Mouse (Mus musculus) MEL (cell line): ENCODE results near the gene Trpm1. TPM values are rescaled to one million over a fixed set of nuclear protein-coding genes. Genes with fewer than 3 reads are reported as not detected.

Source experiments
- DNase-seq: peaks from one replicate; pipeline ENCODE4 v3.0.0; 2011; ENCODE audit warnings: low read depth, low spot score
- H3K27ac ChIP-seq: 2 replicates; pipeline ENCODE4 v1.5.1; 2012; ENCODE audit warnings: low read depth, mild to moderate bottlenecking, control low read depth, low read length, moderate library complexity; ENCODE audit not compliant: control insufficient read depth
- H3K27me3 ChIP-seq, 2 experiments: fragments of 150-350 bp in 1 of 2; sonication (generic) in 1 of 2; 2 replicates each; pipeline ENCODE4 v1.6.1; 2012; ENCODE audit warnings: low read length in 2 of 2, mild to moderate bottlenecking in 2 of 2, improper control_type of control experiment in 1 of 2, moderate library complexity in 1 of 2; ENCODE audit not compliant: insufficient read depth in 2 of 2, control insufficient read depth in 1 of 2
- H3K36me3 ChIP-seq, 2 experiments: 2 replicates each; pipeline ENCODE4 v1.6.1; 2012 to 2014; ENCODE audit warnings: low read length in 2 of 2, improper control_type of control experiment in 1 of 2, inconsistent platforms in 1 of 2, mild to moderate bottlenecking in 1 of 2; ENCODE audit not compliant: insufficient read depth in 2 of 2, control insufficient read depth in 1 of 2
- H3K4me1 ChIP-seq, 2 experiments: fragments of 150-350 bp in 1 of 2; sonication (generic) in 1 of 2; 2 replicates each; pipeline ENCODE4 v1.6.1; 2012; ENCODE audit warnings: low read length in 2 of 2, improper control_type of control experiment in 1 of 2, mild to moderate bottlenecking in 1 of 2; ENCODE audit not compliant: insufficient read depth in 2 of 2, control insufficient read depth in 1 of 2
- H3K4me3 ChIP-seq, 2 experiments: fragments of 150-350 bp in 1 of 2; sonication (generic) in 1 of 2; 2 replicates each; pipeline ENCODE4 v1.5.1; 2012; ENCODE audit warnings: low read depth in 2 of 2, low read length in 2 of 2, mild to moderate bottlenecking in 2 of 2, moderate library complexity in 2 of 2, control low read depth in 1 of 2, improper control_type of control experiment in 1 of 2; ENCODE audit not compliant: control insufficient read depth in 1 of 2, insufficient read depth in 1 of 2
- H3K79me2 ChIP-seq: 2 replicates; pipeline ENCODE4 v1.6.1; 2012; ENCODE audit warnings: mild to moderate bottlenecking, low read length, moderate library complexity; ENCODE audit not compliant: control insufficient read depth, poor library complexity, insufficient read depth
- H3K9ac ChIP-seq: 2 replicates; pipeline ENCODE4 v1.6.1; 2012; ENCODE audit warnings: low read depth, mild to moderate bottlenecking, control low read depth, low read length, moderate library complexity; ENCODE audit not compliant: control insufficient read depth, poor library complexity, severe bottlenecking
- H3K9me3 ChIP-seq: fragments of 150-350 bp; sonication (generic); replicated peaks from 2 replicates; pipeline ENCODE4 v1.6.1; 2012; ENCODE audit warnings: mild to moderate bottlenecking, low read length, improper control_type of control experiment, moderate library complexity; ENCODE audit not compliant: insufficient read depth
- CTCF ChIP-seq, 3 experiments: IDR thresholded peaks in 2 of 3; conservative IDR thresholded peaks in 1 of 3; 2 replicates each; pipeline ENCODE4 v1.5.1; 2011 to 2012; ENCODE audit warnings: low read length in 3 of 3, low read depth in 2 of 3, mild to moderate bottlenecking in 2 of 3, improper control_type of control experiment in 1 of 3, inconsistent platforms in 1 of 3, mixed read lengths in 1 of 3, moderate library complexity in 1 of 3; ENCODE audit not compliant: control insufficient read depth in 1 of 3, insufficient read depth in 1 of 3, poor library complexity in 1 of 3, severe bottlenecking in 1 of 3
- ELF1 ChIP-seq: IDR thresholded peaks from 2 replicates; pipeline ENCODE4 v1.6.1; 2014; ENCODE audit warnings: low read depth, mild to moderate bottlenecking, inconsistent platforms, low read length, improper control_type of control experiment, moderate library complexity
- ETS1 ChIP-seq: IDR thresholded peaks from 2 replicates; pipeline ENCODE4 v1.6.1; 2012; ENCODE audit warnings: low read depth, mild to moderate bottlenecking, inconsistent platforms, low read length, improper control_type of control experiment, moderate library complexity
- GABPA ChIP-seq: IDR thresholded peaks from 2 replicates; pipeline ENCODE4 v1.6.1; 2012; ENCODE audit warnings: low read depth, mild to moderate bottlenecking, inconsistent platforms, low read length, improper control_type of control experiment, moderate library complexity
- HCFC1 ChIP-seq: IDR thresholded peaks from 2 replicates; pipeline ENCODE4 v1.6.1; 2012; ENCODE audit warnings: low read depth, mild to moderate bottlenecking, inconsistent platforms, low read length, improper control_type of control experiment, moderate library complexity
- JUND ChIP-seq: IDR thresholded peaks from 2 replicates; pipeline ENCODE4 v1.6.1; 2011; ENCODE audit warnings: low read depth, mild to moderate bottlenecking, improper control_type of control experiment, low read length
- KAT2A ChIP-seq: conservative IDR thresholded peaks from 2 replicates; pipeline ENCODE4 v1.6.1; 2012; ENCODE audit warnings: low read depth, low read length, improper control_type of control experiment, inconsistent platforms
- MAFK ChIP-seq: IDR thresholded peaks from 2 replicates; pipeline ENCODE4 v1.6.1; 2011; ENCODE audit warnings: low read depth, mild to moderate bottlenecking, low read length, improper control_type of control experiment, borderline replicate concordance
- MAX ChIP-seq: IDR thresholded peaks from 2 replicates; pipeline ENCODE4 v1.6.1; 2011; ENCODE audit warnings: low read length, improper control_type of control experiment
- MAZ ChIP-seq: IDR thresholded peaks from 2 replicates; pipeline ENCODE4 v1.6.1; 2012; ENCODE audit warnings: low read depth, mild to moderate bottlenecking, inconsistent platforms, low read length, improper control_type of control experiment
- MEF2A ChIP-seq: IDR thresholded peaks from 2 replicates; pipeline ENCODE4 v1.6.1; 2014; ENCODE audit warnings: low read depth, mild to moderate bottlenecking, inconsistent platforms, low read length, improper control_type of control experiment; ENCODE audit not compliant: poor library complexity, insufficient replicate concordance, severe bottlenecking; ENCODE audit errors: extremely low read depth
- MXI1 ChIP-seq: IDR thresholded peaks from 2 replicates; pipeline ENCODE4 v1.6.1; 2011; ENCODE audit warnings: mild to moderate bottlenecking, low read depth, low read length, improper control_type of control experiment
- MYB ChIP-seq: IDR thresholded peaks from 2 replicates; pipeline ENCODE4 v1.6.1; 2011; ENCODE audit warnings: mild to moderate bottlenecking, low read depth, low read length, improper control_type of control experiment
- MYC ChIP-seq: IDR thresholded peaks from 2 replicates; pipeline ENCODE4 v1.6.1; 2011; ENCODE audit warnings: low read depth, mild to moderate bottlenecking, low read length, improper control_type of control experiment, moderate library complexity
- NELFE ChIP-seq: IDR thresholded peaks from 2 replicates; pipeline ENCODE4 v1.6.1; 2011; ENCODE audit warnings: low read depth, low read length, improper control_type of control experiment
- NRF1 ChIP-seq: IDR thresholded peaks from 2 replicates; pipeline ENCODE4 v1.6.1; 2014; ENCODE audit warnings: low read depth, mild to moderate bottlenecking, inconsistent platforms, low read length, improper control_type of control experiment, moderate library complexity; ENCODE audit not compliant: poor library complexity, insufficient read depth, severe bottlenecking
- RAD21 ChIP-seq: IDR thresholded peaks from 2 replicates; pipeline ENCODE4 v1.6.1; 2011; ENCODE audit warnings: mild to moderate bottlenecking, low read depth, low read length, improper control_type of control experiment
- SIN3A ChIP-seq: IDR thresholded peaks from 2 replicates; pipeline ENCODE4 v1.6.1; 2012; ENCODE audit warnings: low read length, improper control_type of control experiment, inconsistent platforms
- TAL1 ChIP-seq: IDR thresholded peaks from 2 replicates; pipeline ENCODE4 v1.6.1; 2012; ENCODE audit warnings: mild to moderate bottlenecking, inconsistent platforms, low read length, moderate library complexity, mixed read lengths
- TBP ChIP-seq: IDR thresholded peaks from 2 replicates; pipeline ENCODE4 v1.8.0; 2011; ENCODE audit warnings: low read depth, low read length, improper control_type of control experiment
- TCF12 ChIP-seq: IDR thresholded peaks from 2 replicates; pipeline ENCODE4 v1.6.1; 2014; ENCODE audit warnings: low read depth, mild to moderate bottlenecking, inconsistent platforms, low read length, improper control_type of control experiment, moderate library complexity
- USF1 ChIP-seq: IDR thresholded peaks from 2 replicates; pipeline ENCODE4 v1.6.1; 2014; ENCODE audit warnings: low read depth, mild to moderate bottlenecking, inconsistent platforms, low read length, improper control_type of control experiment, moderate library complexity
- USF2 ChIP-seq, 2 experiments: IDR thresholded peaks; 2 replicates each; pipeline ENCODE4 v1.6.1; 2011 to 2012; ENCODE audit warnings: improper control_type of control experiment in 2 of 2, low read length in 2 of 2, borderline replicate concordance in 1 of 2, inconsistent platforms in 1 of 2, low read depth in 1 of 2, mild to moderate bottlenecking in 1 of 2; ENCODE audit not compliant: insufficient read depth in 1 of 2
- ZC3H11A ChIP-seq: IDR thresholded peaks from 2 replicates; pipeline ENCODE4 v1.6.1; 2012; ENCODE audit warnings: low read depth, mild to moderate bottlenecking, inconsistent platforms, low read length, improper control_type of control experiment
- polyA plus RNA-seq, 2 experiments: library from polyadenylated mRNA; stranded (reverse) in 1 of 2; unstranded in 1 of 2; fragments of >175 nt in 1 of 2; fragments of >200 nt in 1 of 2; gene quantifications; 2 replicates each; pipeline versions ENCODE4 v1.2.1 to v1.2.4; 2012; ENCODE audit warnings: low replicate concordance in 2 of 2, low read depth in 1 of 2; ENCODE audit not compliant: insufficient read length in 2 of 2, insufficient read depth in 1 of 2, missing spikeins in 1 of 2
- total RNA-seq: library from RNA; depleted of rRNA; stranded (reverse); fragments of 300-350 nt; gene quantifications from 2 replicates; pipeline ENCODE4 v1.2.3, GENCODE M21; 2012

Gene Trpm1
- total and polyA plus RNA-seq, 3 experiments: not detected

- H3K9ac ChIP-seq: no peak overlapping the region
- no peaks in the 10 kb centered on the region for H3K27me3 ChIP-seq
- no peaks in the 10 kb centered on the region for H3K79me2 ChIP-seq
- no peaks in the 10 kb centered on the region for H3K9me3 ChIP-seq
- DNase-seq: peak; percentile 48
- no peak overlapping the region for H3K27ac ChIP-seq
- peaks cover 0 to 7% of the 10 kb centered on the region in 2 experiments; a peak in 2 of 4 replicates for H3K4me1 ChIP-seq
- TF ChIP-seq TCF12 (no peak), TAL1 (no peak), USF1 (0 out of 2 replicates have a peak, but pooled peaks have one; percentile 14), SIN3A (no peak), MYB (no peak), MAZ (no peak), KAT2A (no peak), MAX (no peak)
- TF ChIP-seq, all 39 proteins: peak for 1
- Histone ChIP-seq H3K36me3 (peaks cover 0 to 2% of the 10 kb centered on the region in 2 experiments; a peak in 1 of 4 replicates), H3K4me3 (no peak overlapping the region)
Observed at GRCm38 (mm10) chr7:64192261-64192943, 38.8 kb downstream of the Trpm1 start.

- H3K27ac ChIP-seq: no peak overlapping the region
- H3K27me3 ChIP-seq: no peaks in the 10 kb centered on the region
- no peak for DNase-seq
- H3K9ac ChIP-seq: no peak overlapping the region
- H3K4me3 ChIP-seq: no peak overlapping the region
- TF ChIP-seq JUND: no peak
- TF ChIP-seq CTCF (IDR thresholded peaks at IDR 0.05 in 2 of 3, conservative IDR thresholded peaks at IDR 0.05 in 1 of 3; ENCODE audit: control insufficient read depth in 1 of 3, insufficient read depth in 1 of 3, low read depth in 2 of 3, low read length in 3 of 3, poor library complexity in 1 of 3, severe bottlenecking in 1 of 3): no peak
- TF ChIP-seq MXI1: no peak
- no peak for TF ChIP-seq USF2 (IDR thresholded peaks at IDR 0.05; ENCODE audit: borderline replicate concordance in 1 of 2, insufficient read depth in 1 of 2, low read depth in 1 of 2, low read length in 2 of 2)
- TF ChIP-seq RAD21: no peak
- TF ChIP-seq GABPA: no peak
- no peak for TF ChIP-seq MEF2A
- TF ChIP-seq MYB: no peak
- TF ChIP-seq USF1: no peak
- no peak for TF ChIP-seq MAFK
- no peak for TF ChIP-seq KAT2A
- TF ChIP-seq TAL1: no peak
- no peak for TF ChIP-seq MYC
- TF ChIP-seq HCFC1: no peak
- TF ChIP-seq ZC3H11A: no peak
- TF ChIP-seq TBP: no peak
- TF ChIP-seq NRF1: no peak
- TF ChIP-seq ELF1: no peak
- no peak for TF ChIP-seq ETS1
- TF ChIP-seq NELFE: no peak
- no peaks in the 10 kb centered on the region for H3K9me3 ChIP-seq
- peaks cover 0 to 7% of the 10 kb centered on the region in 2 experiments; a peak in 2 of 4 replicates for H3K4me1 ChIP-seq
- H3K36me3 ChIP-seq: peaks cover 0 to 2% of the 10 kb centered on the region in 2 experiments; a peak in 1 of 4 replicates
- no peaks in the 10 kb centered on the region for H3K79me2 ChIP-seq
Observed at GRCm38 (mm10) chr7:64193476-64193875, 39.8 kb downstream of the Trpm1 start.
